Mouse (Mus musculus) spleen, adult 18-20 months (tissue): Measurements from ENCODE around the gene Gm17727.
"Not testable (repeated sequence)": the region's sequence is repeated elsewhere in the genome, so short reads cannot be mapped to it uniquely, and the experiment has no call there.

Experiments used
- DNase-seq, 2 experiments: peaks; one replicate each; pipeline ENCODE4 v3.0.0; 2022; ENCODE audit warnings: mixed read lengths in 2 of 2

Gene Gm17727

GRCm38 (mm10) chr9:35778009-35778408 is at the start of gene Gm17727:
Gene Gm17727, minus strand, starts transcription at chr9:35778109.
- no peak for DNase-seq

- DNase-seq, result not testable (repeated sequence)
Observed at GRCm38 (mm10) chr9:35817881-35818280, 40.0 kb upstream of the Gm17727 start.

- no peak for DNase-seq
Observed at GRCm38 (mm10) chr9:35798146-35798545, 20.2 kb upstream of the Gm17727 start.

GRCm38 (mm10) chr9:35790001-35790400 is 12.1 kb upstream of the Gm17727 start, which contains the start of the genes Gm27235 and D730048I06Rik:
Gene Gm27235, minus strand, starts transcription at chr9:35790101.
Gene D730048I06Rik, minus strand, starts transcription at chr9:35790112.
- DNase-seq, result no peak

- no peak for DNase-seq
Observed at GRCm38 (mm10) chr9:35756843-35757242, 21.1 kb downstream of the Gm17727 start.

- DNase-seq, result no peak
Observed at GRCm38 (mm10) chr9:35740749-35741148, 37.2 kb downstream of the Gm17727 start, which contains the start of gene Gm17677. Gene Gm17677, plus strand, starts transcription at chr9:35741049.
